Mouse (Mus musculus) CH12.LX (cell line): ENCODE results near the gene Ak9. TPM values are rescaled to one million over a fixed set of nuclear protein-coding genes. Genes with fewer than 3 reads are reported as not detected.

Experiments used
- DNase-seq: peaks from one replicate; pipeline ENCODE4 v3.0.0-alpha.2; 2013; ENCODE audit errors: extremely low read depth
- H3K27ac ChIP-seq: 2 replicates; pipeline ENCODE4 v1.5.1; 2012; ENCODE audit warnings: low read depth, mild to moderate bottlenecking, control low read depth, moderate library complexity; ENCODE audit not compliant: insufficient read depth
- H3K27me3 ChIP-seq: replicated peaks from 2 replicates; pipeline ENCODE3; 2012; ENCODE audit warnings: inconsistent platforms
- H3K36me3 ChIP-seq, 2 experiments: replicated peaks in 1 of 2; 2 replicates each; pipeline versions ENCODE3 to v1.6.1; 2012; ENCODE audit warnings: inconsistent platforms in 1 of 2, low read length in 1 of 2, mild to moderate bottlenecking in 1 of 2, mixed read lengths in 1 of 2, moderate library complexity in 1 of 2; ENCODE audit not compliant: control insufficient read depth in 1 of 2, insufficient read depth in 1 of 2
- H3K4me1 ChIP-seq, 2 experiments: 2 replicates each; pipeline ENCODE4 v1.6.1; 2012; ENCODE audit warnings: inconsistent platforms in 1 of 2, moderate library complexity in 1 of 2; ENCODE audit not compliant: insufficient read depth in 2 of 2, control insufficient read depth in 1 of 2
- H3K4me2 ChIP-seq: 2 replicates; pipeline ENCODE4 v1.6.1; 2012; ENCODE audit warnings: low read depth, mild to moderate bottlenecking, control low read depth; ENCODE audit not compliant: poor library complexity, insufficient read depth, severe bottlenecking
- H3K4me3 ChIP-seq, 3 experiments: fragments of 150-350 bp in 1 of 3; sonication (generic) in 1 of 3; replicated peaks in 1 of 3; 2 replicates each; pipeline versions ENCODE3 to v1.5.1; 2011 to 2012; ENCODE audit warnings: low read depth in 2 of 3, low read length in 2 of 3, mild to moderate bottlenecking in 2 of 3, moderate library complexity in 2 of 3, control low read depth in 1 of 3, improper control_type of control experiment in 1 of 3, inconsistent platforms in 1 of 3, mixed read lengths in 1 of 3; ENCODE audit not compliant: poor library complexity in 1 of 3
- H3K79me2 ChIP-seq: replicated peaks from 2 replicates; pipeline ENCODE4 v1.6.1; 2012; ENCODE audit warnings: mild to moderate bottlenecking, moderate library complexity; ENCODE audit not compliant: control insufficient read depth, poor library complexity, insufficient read depth, severe bottlenecking; ENCODE audit errors: extremely low read depth
- H3K9ac ChIP-seq: 2 replicates; pipeline ENCODE4 v1.6.1; 2012; ENCODE audit warnings: low read depth, mild to moderate bottlenecking, control low read depth, moderate library complexity; ENCODE audit not compliant: insufficient read depth
- H3K9me3 ChIP-seq: replicated peaks from 2 replicates; pipeline ENCODE3; 2012; ENCODE audit warnings: low read length, inconsistent platforms, mixed read lengths
- BHLHE40 ChIP-seq: IDR thresholded peaks from 2 replicates; pipeline ENCODE4 v1.6.1; 2011; ENCODE audit warnings: mild to moderate bottlenecking, low read depth, low read length, improper control_type of control experiment
- ELF1 ChIP-seq: IDR thresholded peaks from 2 replicates; pipeline ENCODE4 v1.6.1; 2014; ENCODE audit warnings: low read depth, mild to moderate bottlenecking, inconsistent platforms, low read length, improper control_type of control experiment
- EP300 ChIP-seq: IDR thresholded peaks from 2 replicates; pipeline ENCODE4 v1.6.1; 2011; ENCODE audit warnings: low read length, improper control_type of control experiment
- HCFC1 ChIP-seq: IDR thresholded peaks from 2 replicates; pipeline ENCODE4 v1.6.1; 2012; ENCODE audit warnings: low read depth, mild to moderate bottlenecking, inconsistent platforms, low read length, improper control_type of control experiment
- JUN ChIP-seq: IDR thresholded peaks from 2 replicates; pipeline ENCODE4 v1.6.1; 2011; ENCODE audit warnings: low read depth, mild to moderate bottlenecking, low read length, improper control_type of control experiment, moderate library complexity; ENCODE audit not compliant: insufficient read depth
- KAT2A ChIP-seq: IDR thresholded peaks from 2 replicates; pipeline ENCODE4 v1.6.1; 2012; ENCODE audit warnings: low read length, improper control_type of control experiment, inconsistent platforms; ENCODE audit not compliant: insufficient replicate concordance
- MXI1 ChIP-seq: IDR thresholded peaks from 2 replicates; pipeline ENCODE4 v1.6.1; 2011; ENCODE audit warnings: mild to moderate bottlenecking, low read depth, low read length, improper control_type of control experiment
- MYC ChIP-seq: IDR thresholded peaks from 2 replicates; pipeline ENCODE4 v1.6.1; 2011; ENCODE audit warnings: low read depth, mild to moderate bottlenecking, improper control_type of control experiment, low read length
- NRF1 ChIP-seq: IDR thresholded peaks from 2 replicates; pipeline ENCODE4 v1.6.1; 2014; ENCODE audit warnings: low read depth, mild to moderate bottlenecking, inconsistent platforms, low read length, improper control_type of control experiment, moderate library complexity
- PAX5 ChIP-seq: IDR thresholded peaks from 2 replicates; pipeline ENCODE4 v1.6.1; 2012; ENCODE audit warnings: low read length, inconsistent platforms, mixed read lengths
- POLR2AphosphoS2 ChIP-seq: IDR thresholded peaks from 2 replicates; pipeline ENCODE4 v1.6.1; 2011; ENCODE audit warnings: low read depth, low read length, improper control_type of control experiment
- SIN3A ChIP-seq: IDR thresholded peaks from 2 replicates; pipeline ENCODE4 v1.6.1; 2012; ENCODE audit warnings: low read length, improper control_type of control experiment, inconsistent platforms
- UBTF ChIP-seq: IDR thresholded peaks from 2 replicates; pipeline ENCODE4 v1.6.1; 2012; ENCODE audit warnings: low read depth, mild to moderate bottlenecking, inconsistent platforms, low read length, improper control_type of control experiment, moderate library complexity
- USF1 ChIP-seq: IDR thresholded peaks from 2 replicates; pipeline ENCODE4 v1.6.1; 2014; ENCODE audit warnings: low read depth, mild to moderate bottlenecking, inconsistent platforms, low read length, improper control_type of control experiment
- ZMIZ1 ChIP-seq: IDR thresholded peaks from 2 replicates; pipeline ENCODE4 v1.6.1; 2012; ENCODE audit warnings: low read depth, mild to moderate bottlenecking, inconsistent platforms, low read length, improper control_type of control experiment
- ZNF384 ChIP-seq: IDR thresholded peaks from 2 replicates; pipeline ENCODE4 v1.6.1; 2012; ENCODE audit warnings: low read depth, low read length, improper control_type of control experiment, inconsistent platforms
- dilution Hi-C: fragments of 300-500 bp; cut with MboI; formaldehyde crosslinking; loops from 2 replicates; pipeline ENCODE4 v1.14.3; 2020; ENCODE audit warnings: low sequenced_read_pairs; ENCODE audit not compliant: extremely low pct_unique_long_range_greater_than_20kb, extremely low pct_ligation_motif_present
- in situ Hi-C: fragments of 300-500 bp; cut with MboI; formaldehyde crosslinking; loops from 3 replicates; pipeline ENCODE4 v1.14.3; 2019; ENCODE audit warnings: low sequenced_read_pairs, low pct_ligation_motif_present, low pct_unique_long_range_greater_than_20kb, mixed read lengths
- polyA plus RNA-seq: library from polyadenylated mRNA; unstranded; fragments of >175 nt; gene quantifications from 2 replicates; pipeline ENCODE4 v1.2.1, GENCODE M21; 2012; ENCODE audit warnings: low read depth; ENCODE audit not compliant: insufficient read length
- total RNA-seq, 2 experiments: library from RNA; depleted of rRNA; stranded (reverse); fragments of 300-350 nt in 1 of 2; fragments of >200 nt in 1 of 2; gene quantifications; 2 replicates each; pipeline ENCODE4 v1.2.3; 2012 to 2014

The Ak9 gene
- total and polyA plus RNA-seq, 3 experiments = 0.04 to 0.11 (median 0.07) TPM

- H3K27ac ChIP-seq = peak overlapping the region; percentile 57
- H3K36me3 ChIP-seq = peaks cover 32 to 47% of the 10 kb centered on the region in 2 experiments
- H3K4me1 ChIP-seq = peaks cover 7 to 42% of the 10 kb centered on the region in 2 experiments
- in situ Hi-C loops (no loop called here), dilution Hi-C loops (no loop called here)
- peak; percentile 62 for DNase-seq
- 0 out of 2 replicates have a peak, but pooled peaks cover 2% of the 10 kb centered on the region for H3K79me2 ChIP-seq
- no peaks in the 10 kb centered on the region for H3K27me3 ChIP-seq
- peak overlapping the region; percentile 67 to 88 (median 79) for H3K4me3 ChIP-seq
- H3K4me2 ChIP-seq = peak overlapping the region; percentile 89
- TF ChIP-seq EP300 (no peak), KAT2A (no peak), MYC (0 out of 2 replicates have a peak, but pooled peaks have one; percentile 27), SIN3A (0 out of 2 replicates have a peak, but pooled peaks have one; percentile 4), MXI1 (peak; percentile 46; the same call in 1 of the 2 replicates)
- H3K9me3 ChIP-seq = no peaks in the 10 kb centered on the region
- peak overlapping the region; percentile 79 for H3K9ac ChIP-seq
These were observed 173.8 kb downstream of the Ak9 start for GRCm38 (mm10) chr10:41477278-41478181.

GRCm38 (mm10) chr10:41479961-41480360 lies 176.2 kb downstream of the Ak9 start:
- dilution Hi-C loops = no loop called here
- no peaks in the 10 kb centered on the region for H3K9me3 ChIP-seq
- peaks cover 3 to 18% of the 10 kb centered on the region in 2 experiments; a peak in 3 of 4 replicates for H3K4me1 ChIP-seq
- no peak for TF ChIP-seq ZMIZ1
- no peak for TF ChIP-seq JUN
- no peak for TF ChIP-seq POLR2AphosphoS2
- TF ChIP-seq NRF1 = no peak
- no peak for TF ChIP-seq MXI1
- TF ChIP-seq USF1 = no peak
- no peak for TF ChIP-seq UBTF
- TF ChIP-seq HCFC1 = no peak
- no peak for TF ChIP-seq BHLHE40
- TF ChIP-seq PAX5 = no peak
- no peak for TF ChIP-seq ELF1
- no peak for TF ChIP-seq ZNF384
- peaks cover 56 to 71% of the 10 kb centered on the region in 2 experiments for H3K36me3 ChIP-seq
- H3K4me3 ChIP-seq = no peak overlapping the region
- no peaks in the 10 kb centered on the region for H3K27me3 ChIP-seq
- DNase-seq = no peak
- no peak overlapping the region for H3K4me2 ChIP-seq
- in situ Hi-C loops = no loop called here
- H3K79me2 ChIP-seq = 0 out of 2 replicates have a peak, but pooled peaks cover 2% of the 10 kb centered on the region
- H3K9ac ChIP-seq = no peak overlapping the region
- H3K27ac ChIP-seq = no peak overlapping the region
